9 mouse cellular contexts compared by ENCODE assay signal in genomic region chr6:142785343-142785742, GRCm38 (mm10). TPM values are rescaled to one million over a fixed set of nuclear protein-coding genes. Genes with fewer than 3 reads are reported as not detected.
DNase-seq lines count a peak whose midpoint lies in the region; ATAC-seq and TF ChIP-seq lines count a peak whose summit lies in the region.
"Had no signal": no experiment of that assay in that cellular context is flagged by ENCODE, and none has a peak within 500 bp of the region (broad histone marks: within the 10 kb centered on the region; RNA-seq: fewer than 3 reads in every experiment).

No protein-coding gene starts in this region.

- no peaks in the 10 kb centered on the region for H3K27me3 ChIP-seq in forebrain, postnatal 0 days (ENCODE audit: insufficient read depth, low read length)
- H3K27me3 ChIP-seq in forebrain, embryonic 13.5 days, result peaks cover 20% of the 10 kb centered on the region; the same call in 1 of the 2 replicates
- H3K27me3 ChIP-seq: stomach, embryonic 15.5 days had no signal

- no peaks in the 10 kb centered on the region for H3K36me3 ChIP-seq in forebrain, postnatal 0 days (ENCODE audit: insufficient read depth)
- no peaks in the 10 kb centered on the region for H3K36me3 ChIP-seq in forebrain, embryonic 13.5 days (ENCODE audit: poor library complexity, severe bottlenecking)
- H3K36me3 ChIP-seq: stomach, embryonic 15.5 days had no signal

- H3K9ac ChIP-seq in forebrain, postnatal 0 days, result no peak overlapping the region
- no peak overlapping the region for H3K9ac ChIP-seq in forebrain, embryonic 13.5 days
- H3K9ac ChIP-seq: stomach, embryonic 15.5 days had no signal

- WGBS in forebrain, postnatal 0 days, result 39% methylated on average over 4 of the region's 4 CpGs
- 33% methylated on average over 4 of the region's 4 CpGs for WGBS in forebrain, embryonic 13.5 days

- no peak overlapping the region for H3K27ac ChIP-seq in forebrain, postnatal 0 days (ENCODE audit: low read depth, low read length)
- no peak overlapping the region for H3K27ac ChIP-seq in forebrain, embryonic 13.5 days
- H3K27ac ChIP-seq: stomach, embryonic 15.5 days had no signal

- peak; percentile 55 for TF ChIP-seq CTCF in forebrain, postnatal 0 days (IDR thresholded peaks at IDR 0.05; ENCODE audit: low read depth)

- H3K9me3 ChIP-seq in forebrain, postnatal 0 days (ENCODE audit: low read length), result no peaks in the 10 kb centered on the region
- H3K9me3 ChIP-seq in forebrain, embryonic 13.5 days (replicated peaks), result no peaks in the 10 kb centered on the region
- H3K9me3 ChIP-seq: stomach, embryonic 15.5 days had no signal

- H3K4me2 ChIP-seq in forebrain, postnatal 0 days (ENCODE audit: low read depth), result no peak overlapping the region
- H3K4me2 ChIP-seq in forebrain, embryonic 13.5 days, result no peak overlapping the region
- H3K4me2 ChIP-seq: stomach, embryonic 15.5 days had no signal

- H3K4me1 ChIP-seq in forebrain, postnatal 0 days (ENCODE audit: insufficient read depth), result no peaks in the 10 kb centered on the region; the same call in 1 of the 2 replicates
- H3K4me1 ChIP-seq in forebrain, embryonic 13.5 days, result peaks cover 28% of the 10 kb centered on the region
- H3K4me1 ChIP-seq: stomach, embryonic 15.5 days had no signal

- no peak for DNase-seq in forebrain, postnatal 0 days
- peak; percentile 19 for DNase-seq in urinary bladder, postnatal 25 days (ENCODE audit: low spot score)
- no peak for DNase-seq in urinary bladder, adult 2 months (ENCODE audit: low spot score)
- DNase-seq in cerebellum, postnatal 10 days, result peak; percentile 73 to 80
- peak; percentile 56 to 79 for DNase-seq in thymus, postnatal 10 days (ENCODE audit: low spot score in 2 of 2)

- no peak for ATAC-seq in forebrain, postnatal 0 days
- ATAC-seq in forebrain, embryonic 13.5 days, result no peak
- ATAC-seq in inflammation-experienced regulatory T-cells, adult 6 months, result peak; percentile 92
- ATAC-seq in megakaryocyte, adult 5-6 weeks (ENCODE audit: poor library complexity, severe bottlenecking), result peak; percentile 92

- no peak overlapping the region for H3K4me3 ChIP-seq in forebrain, postnatal 0 days (ENCODE audit: low read depth, low read length)
- no peak overlapping the region for H3K4me3 ChIP-seq in forebrain, embryonic 13.5 days
- H3K4me3 ChIP-seq: stomach, embryonic 15.5 days had no signal

RNA-seq across cellular contexts. Expression of gene Sult6b2, which starts 19.0 kb away (rescaled TPM):
- total RNA-seq in forebrain, postnatal 0 days (2014; rRNA removed), result 0.05 and 0.15 TPM in 2 replicates
- 0.12 and 0.24 TPM in 2 replicates for polyA plus RNA-seq in forebrain, postnatal 0 days (2015; fragmentation: Nextera tagmentation; extraction: Ambion mirVana)
- not detected in 2 replicates for polyA plus RNA-seq in forebrain, embryonic 13.5 days (2015; fragmentation: Nextera tagmentation; extraction: Ambion mirVana)
- polyA plus RNA-seq in urinary bladder, adult 2 months (2012; rRNA removed), result not detected in 2 replicates
- not detected for polyA plus RNA-seq in inflammation-experienced regulatory T-cells, adult 6 months (2017; shearing (Covaris generic))
- total RNA-seq in megakaryocyte, adult 5-6 weeks (2015), result not detected in 2 replicates
- not detected in 2 replicates for total RNA-seq in megakaryocyte, adult 5-6 weeks (2017)

RNA-seq across cellular contexts. Expression of gene Cmas, which starts 28.9 kb away (rescaled TPM):
- total RNA-seq in forebrain, postnatal 0 days (2014; rRNA removed), result 132 and 134 TPM in 2 replicates
- polyA plus RNA-seq in forebrain, postnatal 0 days (2015; fragmentation: Nextera tagmentation; extraction: Ambion mirVana), result 147 and 178 TPM in 2 replicates
- 129 and 133 TPM in 2 replicates for polyA plus RNA-seq in forebrain, embryonic 13.5 days (2015; fragmentation: Nextera tagmentation; extraction: Ambion mirVana)
- polyA plus RNA-seq in urinary bladder, adult 2 months (2012; rRNA removed), result 44.3 and 47.6 TPM in 2 replicates
- 10 to 100 TPM; 10.9 to 14.3 (median 11.7) TPM for polyA plus RNA-seq in inflammation-experienced regulatory T-cells, adult 6 months (2017; shearing (Covaris generic))
- 56.1 and 60.6 TPM in 2 replicates for total RNA-seq in megakaryocyte, adult 5-6 weeks (2015)
- total RNA-seq in megakaryocyte, adult 5-6 weeks (2017), result 52.7 and 60.0 TPM in 2 replicates

Comparison
In these comparisons a context has a peak if more than half of its experiments do, and no peak if none do; other contexts are left out.
1. DNase-seq: peak in urinary bladder, postnatal 25 days (single experiment), cerebellum, postnatal 10 days (2 of 2) and thymus, postnatal 10 days (2 of 2); none in forebrain, postnatal 0 days (single experiment) and urinary bladder, adult 2 months (single experiment).
2. ATAC-seq: peak in inflammation-experienced regulatory T-cells, adult 6 months (single experiment) and megakaryocyte, adult 5-6 weeks (single experiment); none in forebrain, postnatal 0 days (single experiment) and forebrain, embryonic 13.5 days (single experiment).